Mouse (Mus musculus): ENCODE measurements at regions not wholly inside any gene's neighbourhood (a gene's known extent, or its start where the extent isn't known, plus 50 kb on each side); places are given as distances from the start of the nearest gene placed in this dataset.

DNA sequence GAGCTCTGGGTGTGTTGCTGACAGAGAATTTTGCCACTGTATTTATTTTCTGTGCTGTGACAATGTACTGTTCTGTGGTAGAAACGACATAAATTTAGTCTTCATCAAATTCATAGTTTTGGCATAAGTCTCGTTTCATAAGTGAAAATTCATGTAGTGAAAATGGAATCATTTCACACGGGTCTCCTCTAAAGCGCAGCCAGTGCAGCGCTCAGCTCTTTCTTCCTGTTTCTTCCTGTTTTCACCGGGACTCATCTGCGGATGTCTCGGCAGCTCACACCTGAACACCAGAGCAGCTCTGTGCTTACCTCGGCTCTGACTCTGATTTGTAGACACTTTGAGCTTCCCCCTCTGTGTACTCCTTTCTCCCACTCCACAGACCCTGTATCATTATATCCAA lies 85.2 kb upstream of the Prkd1 start:
- Histone ChIP-seq H3K27me3 (ENCODE audit: insufficient read depth, low read length) (no peaks in the 10 kb centered on the region), H3K4me1 (ENCODE audit: insufficient read depth, low read length) (no peaks in the 10 kb centered on the region), H3K27ac (ENCODE audit: low read depth, low read length) (no peak overlapping the region), H3K4me3 (ENCODE audit: low read depth, low read length) (no peak overlapping the region), H3K36me3 (ENCODE audit: insufficient read depth, low read length) (no peaks in the 10 kb centered on the region), H3K9ac (replicated peaks; ENCODE audit: low read length, poor library complexity, severe bottlenecking) (no peak overlapping the region), H3K9me3 (ENCODE audit: low read length) (no peaks in the 10 kb centered on the region), H3K4me2 (ENCODE audit: low read depth, low read length, poor library complexity, severe bottlenecking) (no peak overlapping the region)
- no peak for TF ChIP-seq CTCF (IDR thresholded peaks at IDR 0.05)
- no peak for ATAC-seq (ENCODE audit: low FRiP score)
- WGBS: 72% methylated on average over 9 of the region's 9 CpGs
- no peak for DNase-seq (ENCODE audit: low spot score)

DNA sequence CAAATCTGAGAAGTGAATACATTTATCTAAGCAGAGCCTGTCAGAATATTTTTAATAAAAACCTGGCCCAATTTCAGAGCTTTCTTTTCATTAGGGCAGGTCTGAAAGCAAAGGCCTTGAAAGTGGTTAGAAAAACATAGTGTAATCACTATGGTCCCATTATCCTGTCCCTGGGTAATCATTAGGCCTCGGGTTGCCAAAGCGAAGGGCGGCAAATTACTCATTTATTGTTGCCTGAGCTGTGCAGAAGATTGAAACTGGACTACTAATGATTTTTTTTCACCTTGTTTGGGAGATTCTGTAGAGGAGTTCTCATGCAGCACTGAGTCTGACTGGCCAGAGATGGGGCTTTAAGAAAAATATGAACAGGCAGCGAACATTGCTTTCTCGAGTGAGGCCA lies 63.7 kb upstream of the Prkd1 start:
- no peaks in the 10 kb centered on the region for H3K36me3 ChIP-seq (ENCODE audit: insufficient read depth, low read length)
- no peaks in the 10 kb centered on the region for H3K27me3 ChIP-seq (ENCODE audit: insufficient read depth, low read length)
- WGBS: 65% methylated on average over 5 of the region's 5 CpGs
- H3K4me2 ChIP-seq (ENCODE audit: low read depth, low read length, poor library complexity, severe bottlenecking): no peak overlapping the region
- no peaks in the 10 kb centered on the region for H3K4me1 ChIP-seq (ENCODE audit: insufficient read depth, low read length)
- H3K4me3 ChIP-seq (ENCODE audit: low read depth, low read length): no peak overlapping the region
- no peak for TF ChIP-seq CTCF (IDR thresholded peaks at IDR 0.05)
- no peak overlapping the region for H3K27ac ChIP-seq (ENCODE audit: low read depth, low read length)
- no peak overlapping the region for H3K9ac ChIP-seq (replicated peaks; ENCODE audit: low read length, poor library complexity, severe bottlenecking)
- no peak for DNase-seq (ENCODE audit: low spot score)
- no peaks in the 10 kb centered on the region for H3K9me3 ChIP-seq (ENCODE audit: low read length)
- 0 out of 2 replicates have a peak, but pooled peaks have one; percentile 49 for ATAC-seq (ENCODE audit: low FRiP score)

DNA sequence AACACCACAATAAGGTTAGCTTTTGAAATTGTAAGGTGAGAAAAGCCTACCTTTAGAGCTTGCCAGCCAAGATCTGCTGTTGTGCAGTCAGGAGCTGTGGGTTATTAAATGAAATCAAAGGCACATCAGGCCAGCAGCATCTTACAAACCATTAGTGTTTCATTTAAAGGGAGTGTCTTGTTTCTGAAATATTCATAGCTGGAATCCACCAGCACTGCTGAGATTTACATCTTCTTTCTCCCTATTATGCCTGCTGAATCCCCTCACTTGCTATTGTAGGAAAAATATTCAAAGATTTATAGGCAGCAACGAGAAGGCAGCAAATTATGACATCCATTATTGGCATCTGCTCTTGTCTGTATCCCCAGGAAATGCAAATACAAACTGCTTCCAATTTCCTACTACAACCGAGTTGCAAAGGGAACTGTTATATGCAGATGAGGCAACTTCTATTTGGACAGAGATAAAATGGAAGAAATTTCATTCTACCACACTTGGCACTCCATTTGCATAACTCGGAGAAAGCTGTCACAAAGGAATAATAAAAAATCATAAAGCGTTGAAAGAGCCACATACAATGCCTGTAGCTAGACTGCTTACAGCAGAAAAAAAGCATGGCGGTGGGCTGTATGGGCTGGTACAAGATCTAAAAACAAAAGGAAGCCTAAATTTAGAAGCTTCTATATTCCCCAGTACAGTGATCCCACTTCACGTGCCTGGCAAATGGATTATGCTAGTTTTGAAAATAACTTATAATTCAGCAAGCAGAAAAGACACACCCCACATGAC lies 60.3 kb upstream of the Prkd1 start:
- no peaks in the 10 kb centered on the region for H3K36me3 ChIP-seq (ENCODE audit: insufficient read depth, low read length)
- DNase-seq (ENCODE audit: low spot score): peak; percentile 4
- 39% methylated on average over 6 of the region's 6 CpGs for WGBS
- no peak overlapping the region for H3K4me3 ChIP-seq (ENCODE audit: low read depth, low read length)
- TF ChIP-seq CTCF (IDR thresholded peaks at IDR 0.05): no peak
- no peaks in the 10 kb centered on the region for H3K9me3 ChIP-seq (ENCODE audit: low read length)
- no peak overlapping the region; the same call in 1 of the 2 replicates for H3K27ac ChIP-seq (ENCODE audit: low read depth, low read length)
- H3K9ac ChIP-seq (replicated peaks; ENCODE audit: low read length, poor library complexity, severe bottlenecking): no peak overlapping the region
- H3K27me3 ChIP-seq (ENCODE audit: insufficient read depth, low read length): no peaks in the 10 kb centered on the region
- no peaks in the 10 kb centered on the region for H3K4me1 ChIP-seq (ENCODE audit: insufficient read depth, low read length)
- H3K4me2 ChIP-seq (ENCODE audit: low read depth, low read length, poor library complexity, severe bottlenecking): no peak overlapping the region
- peak; percentile 31; the same call in 1 of the 2 replicates for ATAC-seq (ENCODE audit: low FRiP score)

DNA sequence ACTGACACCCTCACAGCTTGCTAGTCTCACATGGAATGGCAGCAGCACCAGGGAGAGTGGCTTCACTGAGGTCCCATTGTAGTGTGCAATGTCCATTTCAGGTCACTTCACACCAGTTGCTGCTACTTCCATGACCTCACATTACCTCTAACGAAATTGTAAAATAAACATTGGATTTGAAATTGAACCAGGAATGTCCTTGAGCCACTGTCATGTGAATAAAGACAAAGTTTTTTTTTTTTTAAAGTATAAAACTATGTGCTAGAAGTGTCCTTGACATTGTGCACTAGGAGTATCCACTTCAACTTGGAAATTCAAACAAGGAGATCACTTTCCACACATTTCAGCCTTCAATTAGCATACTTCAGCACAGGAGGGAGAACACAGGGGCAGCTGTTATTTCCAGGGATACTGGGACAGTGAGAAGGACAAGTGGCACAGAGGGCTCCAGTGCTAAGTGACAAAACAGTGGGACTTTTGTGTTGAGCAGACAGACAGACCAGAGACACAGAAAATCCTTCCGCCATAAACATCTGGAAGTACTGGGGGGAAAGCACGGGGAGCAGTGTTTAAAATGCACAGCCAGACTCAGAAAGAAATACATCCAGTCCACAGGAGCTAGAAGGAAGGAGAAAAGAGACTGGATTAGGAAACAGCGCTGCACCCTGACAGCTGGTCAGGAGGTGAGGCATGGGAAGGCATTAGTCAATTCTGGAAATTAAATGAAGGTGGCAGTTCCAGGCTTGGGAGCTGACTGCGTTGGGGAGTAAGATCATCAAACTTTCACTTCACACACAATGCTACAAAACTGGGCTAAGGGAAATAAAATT lies 49.9 kb upstream of the Prkd1 start:
- no peak overlapping the region for H3K9ac ChIP-seq (replicated peaks; ENCODE audit: low read length, poor library complexity, severe bottlenecking)
- no peaks in the 10 kb centered on the region for H3K4me1 ChIP-seq (ENCODE audit: insufficient read depth, low read length)
- DNase-seq (ENCODE audit: low spot score) (peak; percentile 11), ATAC-seq (ENCODE audit: low FRiP score) (no peak)
- no peak overlapping the region for H3K27ac ChIP-seq (ENCODE audit: low read depth, low read length)
- H3K27me3 ChIP-seq (ENCODE audit: insufficient read depth, low read length): no peaks in the 10 kb centered on the region
- H3K36me3 ChIP-seq (ENCODE audit: insufficient read depth, low read length): no peaks in the 10 kb centered on the region
- no peak overlapping the region for H3K4me3 ChIP-seq (ENCODE audit: low read depth, low read length)
- WGBS: 57% methylated on average over 5 of the region's 5 CpGs
- H3K9me3 ChIP-seq (ENCODE audit: low read length): no peaks in the 10 kb centered on the region
- H3K4me2 ChIP-seq (ENCODE audit: low read depth, low read length, poor library complexity, severe bottlenecking): no peak overlapping the region
- no peak for TF ChIP-seq CTCF (IDR thresholded peaks at IDR 0.05)

All from midbrain, postnatal 0 days (tissue).